Mouse (Mus musculus) left cerebral cortex, adult 6 months (tissue): ENCODE results near the gene Tsga10. TPM values are rescaled to one million over a fixed set of nuclear protein-coding genes. Genes with fewer than 3 reads are reported as not detected.

Source experiments
- long read RNA-seq, 2 experiments: library from polyadenylated mRNA; unstranded; transcript quantifications; one replicate each; pipeline ENCODE4 v2.0.0; 2019 to 2020
- polyA plus RNA-seq: library from polyadenylated mRNA; unstranded; fragments of <200 nt; fragmentation: Nextera tagmentation; gene quantifications from 2 replicates; pipeline ENCODE4 v1.2.3, GENCODE M21; 2021

The Tsga10 gene
- 4.5 and 5.0 TPM in 2 replicates for polyA plus RNA-seq
- long read RNA-seq, experiment 1, transcript Tsga10-204 (8 exons, 3,953 nt), result major isoform, 15 of 61 reads
- long read RNA-seq, experiment 1, transcript Tsga10-207 (8 exons, 2,861 nt), result minor isoform, 8 of 61 reads
- long read RNA-seq, experiment 1, partial matches to known transcripts, result 15 of 61 reads
- long read RNA-seq, experiment 1, other reads (novel, unspliced or antisense), result 23 of 61 reads
- long read RNA-seq, experiment 2, partial matches to known transcripts, result 6 of 9 reads
- long read RNA-seq, experiment 2, other reads (novel, unspliced or antisense), result 3 of 9 reads

DNA sequence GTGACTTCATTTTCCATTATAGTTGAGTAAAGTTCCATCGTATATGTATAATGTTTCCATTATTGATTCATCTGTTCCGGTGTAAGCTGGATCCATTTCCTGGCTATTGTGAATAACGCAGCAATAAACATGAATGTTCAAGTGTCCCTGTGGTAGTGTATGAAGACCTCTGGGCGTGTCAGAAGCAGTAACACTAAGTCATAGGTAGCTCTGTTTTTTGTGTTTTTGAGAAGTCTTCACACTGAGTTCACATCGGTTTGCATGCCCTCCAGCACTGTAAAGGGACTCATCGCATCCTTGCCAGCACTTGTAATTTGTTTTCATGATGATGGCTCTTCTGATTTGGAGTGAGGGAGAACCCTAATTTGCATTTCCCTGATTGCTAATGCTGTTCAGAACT is at the start of gene Tsga10:
Gene Tsga10 (minus strand): TSS at position 144 of the 400 bp plus-strand sequence.

DNA sequence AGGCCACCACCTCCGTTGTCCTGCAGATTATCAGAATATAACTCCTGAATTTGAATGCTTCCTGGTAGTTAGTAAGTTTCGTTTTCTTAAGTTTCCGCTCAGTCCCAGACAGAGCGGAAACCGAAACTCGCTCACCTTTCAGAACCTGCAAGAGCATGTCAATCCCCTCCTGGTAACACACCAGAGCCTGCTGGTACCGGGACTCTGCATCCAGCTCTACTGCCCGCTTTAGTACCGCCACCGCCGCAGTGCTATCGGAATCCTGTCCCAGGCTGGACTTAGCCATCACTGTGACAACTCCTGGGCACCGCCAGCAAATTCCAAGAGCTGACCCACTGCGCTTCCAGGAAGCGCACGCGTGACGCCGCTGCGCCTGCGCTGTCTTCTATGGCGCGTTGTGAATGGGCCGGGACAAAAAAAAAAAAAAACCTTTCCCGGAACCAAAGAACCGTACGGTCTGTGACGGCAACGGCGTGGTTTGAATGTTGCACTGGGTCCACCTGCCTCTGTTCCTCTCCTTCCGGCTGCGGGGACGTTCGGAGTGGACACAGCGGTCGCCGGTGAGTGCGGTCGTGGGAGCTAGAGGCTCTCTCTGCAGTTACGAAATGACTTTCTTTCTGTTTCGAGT is 23.9 kb upstream of the Tsga10 start, which contains the start of the genes Mitd1 and Mrpl30:
Gene Mitd1 (minus strand): TSS at position 387 of the 628 bp plus-strand sequence.
Gene Mrpl30 (plus strand): TSS at position 453 of the 628 bp plus-strand sequence.

DNA sequence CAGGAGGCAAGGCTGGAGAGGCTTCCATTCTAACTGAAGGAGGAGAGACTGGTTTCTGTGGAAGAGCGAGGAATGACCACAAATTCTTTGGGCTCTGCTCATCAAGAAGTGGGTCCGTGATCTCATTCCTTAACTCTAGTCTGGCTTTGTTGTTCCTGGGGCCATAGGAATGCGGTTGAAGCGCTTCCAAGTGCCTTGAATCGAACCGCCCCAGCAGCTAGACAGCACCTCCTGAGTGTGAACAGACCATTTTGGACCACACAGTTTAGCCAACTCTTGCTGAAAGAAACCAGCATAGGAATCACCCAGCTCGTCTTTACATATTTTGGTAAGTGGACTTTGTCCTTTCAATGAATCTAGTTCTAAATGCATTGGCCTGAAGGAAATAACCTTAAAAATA is 5.5 kb upstream of the Tsga10 start, which contains the start of gene Lipt1:
Gene Lipt1 (plus strand): TSS at position 35 of the 400 bp plus-strand sequence.

DNA sequence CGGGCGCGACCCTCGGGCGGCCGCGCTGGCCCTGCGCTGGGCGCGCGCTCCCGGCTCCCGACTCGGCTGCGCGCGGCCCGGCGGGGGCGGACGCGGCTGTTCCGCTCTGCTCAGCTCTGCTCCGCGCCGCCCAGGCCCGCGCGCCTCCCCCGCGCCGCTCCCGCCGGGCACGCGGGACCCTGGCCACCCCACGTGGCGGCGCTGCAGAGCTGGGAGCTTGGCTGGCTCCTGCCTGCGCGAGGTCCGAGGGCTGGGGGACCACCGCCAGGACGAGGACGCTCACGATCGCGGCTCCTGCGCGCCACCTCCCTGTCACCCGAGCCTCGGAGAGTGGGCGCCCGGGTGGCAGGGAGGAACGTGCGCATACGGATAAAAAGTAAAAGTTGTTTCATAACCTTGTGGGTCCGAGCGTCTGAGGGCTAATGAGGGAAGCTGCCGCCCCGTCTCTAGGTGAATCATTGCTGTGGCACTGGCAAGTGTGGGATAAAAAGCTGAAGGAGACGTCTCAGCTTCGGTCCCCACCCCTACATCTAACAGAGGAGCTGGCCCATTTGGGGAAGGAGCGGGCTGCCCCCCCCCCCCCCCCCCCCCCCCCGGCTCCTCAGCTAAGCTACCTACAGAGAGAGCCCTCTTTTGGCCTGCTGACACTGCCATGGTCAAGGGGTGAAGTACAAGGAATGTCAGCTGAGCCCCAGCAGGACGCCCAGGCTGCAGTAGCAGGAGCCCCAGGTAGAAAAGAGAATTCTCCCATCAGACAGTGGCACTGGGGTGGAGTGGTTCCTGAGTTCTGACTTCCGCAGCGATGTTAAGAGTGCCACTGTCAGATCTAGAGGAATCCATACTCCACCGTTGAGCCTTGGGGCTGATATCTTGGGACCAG is 146.2 kb downstream of the Tsga10 start, which contains the start of gene 2010300C02Rik:
Gene 2010300C02Rik (minus strand): TSS at position 325 of the 880 bp plus-strand sequence.

Other genes with a start within 250 kb of the Tsga10 start
- gene 2010300C02Rik, start 146.3 kb downstream of the Tsga10 start, polyA plus RNA-seq, result 30.3 and 68.3 TPM in 2 replicates
- 6.0 and 6.4 TPM in 2 replicates for gene Lipt1, start 5.3 kb upstream of the Tsga10 start, polyA plus RNA-seq
- 10.4 and 11.2 TPM in 2 replicates for gene Mitd1, start 24.0 kb upstream of the Tsga10 start, polyA plus RNA-seq
- 298 and 362 TPM in 2 replicates for gene Mrpl30, start 24.0 kb upstream of the Tsga10 start, polyA plus RNA-seq
- 0.05 TPM in 1 of 2 replicates, not detected in the other for gene Lyg2, start 50.1 kb upstream of the Tsga10 start, polyA plus RNA-seq
- gene Lyg1, start 91.3 kb upstream of the Tsga10 start, polyA plus RNA-seq, result not detected in 2 replicates
- gene Txndc9, start 131.5 kb upstream of the Tsga10 start, polyA plus RNA-seq, result 71.2 and 81.6 TPM in 2 replicates
- gene Eif5b, start 131.6 kb upstream of the Tsga10 start, polyA plus RNA-seq, result 15.9 and 16.1 TPM in 2 replicates